Mouse (Mus musculus) B cell, adult 62 days (primary cell): Measurements from ENCODE around the gene Hoxc9. TPM values are rescaled to one million over a fixed set of nuclear protein-coding genes. Genes with fewer than 3 reads are reported as not detected.

Experiments used
- total RNA-seq: library from RNA; stranded (reverse); gene quantifications from 4 replicates; pipeline ENCODE4 v1.2.4, GENCODE M21; 2023

Gene Hoxc9
- not detected in 4 replicates for total RNA-seq

DNA sequence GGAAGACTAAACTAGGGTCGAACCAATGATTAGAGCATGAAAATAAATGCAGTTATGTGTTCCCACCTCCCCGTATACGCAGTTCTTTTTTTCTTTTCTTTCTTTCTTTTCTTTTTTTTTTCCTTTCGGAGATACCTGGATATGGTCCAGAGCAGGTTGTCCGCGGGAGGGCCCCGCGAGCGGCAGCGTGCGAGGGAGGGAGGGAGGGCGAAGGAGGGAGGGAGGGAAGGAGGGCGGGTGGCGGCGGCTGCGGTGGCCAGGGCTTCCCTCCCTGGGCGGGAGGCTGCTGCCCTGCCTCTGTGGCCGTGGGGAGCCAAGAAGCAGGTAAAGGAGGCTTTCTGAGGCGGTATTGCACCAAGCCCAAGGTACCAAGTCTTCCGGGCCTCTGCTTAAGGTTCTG is at the start of gene Hoxc9:
TSS of gene Hoxc9 (plus strand) at position 269 of the 400 bp plus-strand sequence.

DNA sequence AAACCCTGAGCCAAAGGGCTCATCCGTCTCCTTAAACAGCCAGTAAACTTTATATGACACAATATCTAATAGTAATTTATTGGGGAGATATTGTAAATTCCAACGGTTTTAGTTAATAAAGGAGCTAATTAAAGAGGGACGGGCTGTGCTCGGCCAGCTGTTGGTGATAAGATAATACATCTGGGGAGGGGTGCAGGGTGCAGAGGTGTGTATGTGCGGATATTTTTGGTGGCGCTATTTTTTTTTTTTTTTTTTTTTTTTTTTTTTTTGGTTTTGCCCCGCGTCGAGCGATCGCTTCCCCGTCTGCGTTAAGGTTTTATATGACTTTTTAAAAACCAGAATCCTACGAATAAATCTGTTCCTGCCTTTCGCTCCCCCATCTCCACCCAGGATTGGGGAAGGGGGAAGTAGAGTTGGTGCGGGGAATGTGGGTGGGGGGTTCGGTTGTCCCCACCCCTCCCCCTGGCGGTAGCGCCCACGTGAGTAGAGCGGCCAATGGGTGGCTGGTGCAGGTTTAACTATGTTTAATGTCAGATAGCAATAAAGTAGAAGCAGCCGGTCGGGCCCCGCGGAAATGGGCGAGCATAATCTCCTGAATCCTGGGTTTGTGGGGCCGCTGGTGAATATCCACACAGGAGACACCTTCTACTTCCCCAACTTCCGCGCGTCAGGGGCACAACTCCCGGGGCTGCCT is 39.8 kb upstream of the Hoxc9 start, which contains the start of gene Hoxc12:
TSS of gene Hoxc12 (plus strand) at position 479 of the 694 bp plus-strand sequence.

DNA sequence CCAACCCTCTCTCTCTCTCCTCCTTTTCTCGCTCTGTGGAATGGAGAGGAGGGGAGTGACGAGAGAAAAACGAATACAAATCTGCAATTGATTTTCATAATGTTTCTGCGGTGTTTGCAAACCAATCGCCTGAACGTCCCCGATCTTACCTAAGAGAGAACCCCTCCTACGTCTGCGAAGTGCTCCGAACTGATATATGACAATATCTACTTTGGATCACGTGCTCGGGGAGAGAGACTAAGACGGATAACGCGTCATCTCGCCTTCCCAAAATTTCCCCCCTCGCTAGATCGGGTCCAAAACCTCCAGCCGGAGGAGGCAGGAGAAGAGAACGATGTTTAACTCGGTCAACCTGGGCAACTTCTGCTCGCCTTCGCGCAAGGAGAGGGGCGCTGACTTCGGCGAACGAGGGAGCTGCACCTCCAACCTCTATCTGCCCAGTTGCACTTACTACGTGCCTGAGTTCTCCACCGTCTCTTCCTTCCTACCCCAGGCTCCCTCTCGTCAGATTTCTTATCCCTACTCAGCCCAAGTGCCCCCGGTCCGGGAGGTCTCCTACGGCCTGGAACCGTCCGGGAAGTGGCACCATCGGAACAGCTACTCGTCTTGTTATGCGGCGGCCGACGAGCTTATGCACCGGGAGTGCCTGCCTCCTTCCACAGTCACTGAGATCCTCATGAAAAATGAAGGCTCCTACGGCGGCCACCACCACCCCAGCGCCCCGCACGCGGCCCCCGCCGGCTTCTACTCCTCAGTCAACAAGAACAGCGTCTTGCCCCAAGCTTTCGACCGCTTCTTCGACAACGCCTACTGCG is 21.8 kb upstream of the Hoxc9 start, which contains the start of gene Hoxc11:
TSS of gene Hoxc11 (plus strand) at position 236 of the 815 bp plus-strand sequence.

DNA sequence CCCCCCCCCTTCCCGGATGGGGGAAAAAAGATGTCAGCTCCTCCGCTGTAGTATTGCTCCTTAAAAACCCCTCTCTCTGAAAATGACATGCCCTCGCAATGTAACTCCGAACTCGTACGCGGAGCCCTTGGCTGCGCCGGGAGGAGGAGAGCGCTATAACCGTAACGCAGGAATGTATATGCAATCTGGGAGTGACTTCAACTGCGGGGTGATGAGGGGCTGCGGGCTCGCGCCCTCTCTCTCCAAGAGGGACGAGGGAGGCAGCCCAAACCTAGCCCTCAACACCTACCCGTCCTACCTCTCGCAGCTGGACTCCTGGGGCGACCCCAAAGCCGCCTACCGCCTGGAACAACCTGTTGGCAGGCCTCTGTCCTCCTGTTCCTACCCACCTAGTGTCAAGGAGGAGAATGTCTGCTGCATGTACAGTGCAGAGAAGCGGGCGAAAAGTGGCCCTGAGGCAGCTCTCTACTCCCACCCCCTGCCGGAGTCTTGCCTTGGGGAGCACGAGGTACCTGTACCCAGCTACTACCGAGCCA is 9.4 kb upstream of the Hoxc9 start, which contains the start of gene Hoxc10:
TSS of gene Hoxc10 (plus strand) at position 21 of the 536 bp plus-strand sequence.

DNA sequence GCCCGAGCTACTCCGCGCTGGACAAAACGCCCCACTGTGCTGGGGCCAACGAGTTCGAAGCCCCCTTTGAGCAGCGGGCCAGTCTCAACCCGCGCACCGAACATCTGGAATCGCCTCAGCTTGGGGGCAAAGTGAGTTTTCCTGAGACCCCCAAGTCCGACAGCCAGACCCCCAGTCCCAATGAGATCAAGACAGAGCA is 9.0 kb upstream of the Hoxc9 start, which contains the start of gene Hoxc5:
TSS of gene Hoxc5 (plus strand) at position 132 of the 199 bp plus-strand sequence.

DNA sequence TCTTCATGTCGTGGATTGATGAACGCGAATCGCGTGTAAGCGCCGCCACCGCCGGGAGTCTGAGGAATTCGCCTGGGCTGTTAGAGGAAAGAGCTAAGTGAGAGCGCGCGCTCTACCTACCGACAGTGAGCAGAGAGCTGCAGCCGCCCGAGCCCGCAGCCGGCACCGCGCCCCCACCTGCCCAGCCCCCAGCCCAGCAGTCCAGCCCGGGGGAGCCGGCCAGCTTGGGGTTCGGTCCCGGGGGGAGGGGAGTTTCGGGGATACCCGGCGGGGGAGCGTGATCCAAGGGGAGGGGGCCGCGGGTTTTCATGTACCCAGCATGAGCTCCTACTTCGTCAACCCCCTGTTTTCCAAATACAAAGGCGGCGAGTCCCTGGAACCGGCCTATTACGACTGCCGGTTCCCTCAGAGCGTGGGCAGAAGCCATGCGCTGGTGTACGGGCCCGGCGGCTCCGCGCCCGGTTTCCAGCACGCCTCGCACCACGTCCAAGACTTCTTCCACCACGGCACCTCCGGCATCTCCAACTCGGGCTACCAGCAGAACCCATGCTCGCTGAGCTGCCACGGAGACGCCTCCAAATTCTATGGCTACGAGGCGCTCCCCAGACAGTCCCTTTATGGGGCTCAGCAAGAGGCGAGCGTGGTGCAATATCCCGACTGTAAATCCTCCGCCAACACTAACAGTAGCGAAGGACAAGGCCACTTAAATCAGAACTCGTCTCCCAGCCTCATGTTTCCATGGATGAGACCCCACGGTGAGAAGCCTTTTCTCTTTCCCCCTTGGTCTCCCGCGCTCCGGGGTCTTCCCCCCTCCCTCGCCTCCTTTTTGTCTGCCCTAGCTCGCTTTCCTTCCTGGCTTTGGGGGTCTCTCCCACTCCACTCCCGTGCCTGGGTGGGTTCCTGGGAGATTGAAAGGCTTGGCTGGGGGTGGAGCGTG is 14.5 kb downstream of the Hoxc9 start, which contains the start of gene Hoxc8:
TSS of gene Hoxc8 (plus strand) at position 147 of the 937 bp plus-strand sequence.

DNA sequence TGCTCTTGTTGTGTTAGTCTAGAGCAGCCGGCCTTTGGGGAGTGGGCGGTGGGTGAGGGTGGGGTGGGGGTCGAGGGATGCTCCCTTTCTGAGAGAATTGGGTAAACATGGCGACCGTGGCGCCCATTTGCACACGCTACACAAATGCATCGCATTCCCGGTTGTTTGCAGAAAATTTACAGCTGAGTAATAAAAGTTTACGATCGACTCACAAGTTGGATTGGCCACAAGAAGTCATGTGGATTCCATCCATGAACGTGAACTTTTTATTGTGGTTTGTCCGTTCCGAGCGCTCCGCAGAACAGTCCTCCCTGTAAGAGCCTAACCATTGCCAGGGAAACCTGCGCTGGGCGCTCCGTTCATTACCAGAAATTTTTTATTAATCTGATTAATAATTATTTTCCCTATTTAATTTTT is 21.7 kb downstream of the Hoxc9 start, which contains the start of gene Hoxc6:
TSS of gene Hoxc6 (plus strand) at position 319 of the 417 bp plus-strand sequence.

DNA sequence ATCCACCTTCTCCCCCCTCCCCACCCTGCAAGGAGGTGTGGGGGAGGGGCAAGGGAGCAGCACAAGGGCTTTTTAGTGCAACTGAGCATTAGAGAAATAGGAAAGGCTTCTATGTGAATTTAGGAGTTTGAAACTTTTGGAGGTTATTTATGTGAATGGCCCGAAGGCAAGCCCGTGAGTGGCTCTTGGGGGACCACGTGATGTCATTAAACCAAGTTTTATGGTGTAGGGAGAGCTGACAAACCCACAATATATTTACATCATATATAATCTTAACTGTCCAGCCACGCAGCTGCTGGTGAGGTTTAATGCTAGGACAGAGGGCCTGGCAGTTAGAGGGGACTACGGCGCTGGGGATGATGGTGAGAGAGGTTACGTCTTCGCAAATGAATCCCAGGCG is 42.4 kb downstream of the Hoxc9 start, which contains the start of gene Hoxc4:
TSS of gene Hoxc4 (plus strand) at position 299 of the 400 bp plus-strand sequence.

Other genes starting within 250 kb of the Hoxc9 start
- gene Hoxc13, start 55.3 kb upstream of the Hoxc9 start, total RNA-seq, result not detected in 4 replicates
- not detected in 4 replicates for gene Hoxc12, start 39.7 kb upstream of the Hoxc9 start, total RNA-seq
- not detected in 4 replicates for gene Hoxc11, start 22.0 kb upstream of the Hoxc9 start, total RNA-seq
- not detected in 4 replicates for gene Hoxc10, start 9.6 kb upstream of the Hoxc9 start, total RNA-seq
- not detected in 4 replicates for gene Hoxc5, start 9.0 kb upstream of the Hoxc9 start, total RNA-seq
- not detected in 4 replicates for gene Hoxc8, start 14.2 kb downstream of the Hoxc9 start, total RNA-seq
- gene Hoxc6, start 21.8 kb downstream of the Hoxc9 start, total RNA-seq, result not detected in 4 replicates
- not detected in 4 replicates for gene Hoxc4, start 42.5 kb downstream of the Hoxc9 start, total RNA-seq
- gene Smug1, start 190.7 kb downstream of the Hoxc9 start, total RNA-seq, result 4.7 to 8.7 TPM (median 7.1 TPM) in 4 replicates